Mouse (Mus musculus) limb, embryonic 11.5 days (tissue): Measurements from ENCODE around the gene Stat4. TPM values are rescaled to one million over a fixed set of nuclear protein-coding genes. Genes with fewer than 3 reads are reported as not detected.
A peak's percentile ranks its signal among the peaks of the same experiment; 100 is the strongest.
"Not testable (repeated sequence)": the region's sequence is repeated elsewhere in the genome, so short reads cannot be mapped to it uniquely, and the experiment has no call there.

Experiments
- ATAC-seq: fragments of 200-750 bp; cut with Nextera tagmentation; 2 replicates; pipeline ENCODE4 v1.8.0; 2017; ENCODE audit warnings: low read depth; ENCODE audit not compliant: insufficient number of reproducible peaks, low FRiP score, low TSS enrichment
- DNase-seq: peaks from one replicate; pipeline ENCODE4 v3.0.0-alpha.2; 2015; ENCODE audit warnings: low spot score
- H3K27ac ChIP-seq: fragments of 300-500 bp; sonication (generic); replicated peaks from 2 replicates; pipeline ENCODE4 v1.5.1; 2014; ENCODE audit warnings: low read depth, mild to moderate bottlenecking, low read length
- H3K27me3 ChIP-seq: fragments of 300-500 bp; sonication (generic); 2 replicates; pipeline ENCODE4 v1.6.1; 2014; ENCODE audit warnings: mild to moderate bottlenecking, low read length, mixed read lengths; ENCODE audit not compliant: control insufficient read depth, insufficient read depth
- H3K36me3 ChIP-seq: fragments of 300-500 bp; sonication (generic); 2 replicates; pipeline ENCODE4 v1.6.1; 2014; ENCODE audit warnings: mild to moderate bottlenecking, low read length, moderate library complexity, mixed read lengths; ENCODE audit not compliant: control insufficient read depth, insufficient read depth
- H3K4me1 ChIP-seq: fragments of 300-500 bp; sonication (generic); 2 replicates; pipeline ENCODE4 v1.6.1; 2014; ENCODE audit warnings: low read length, mixed read lengths; ENCODE audit not compliant: control insufficient read depth, insufficient read depth
- H3K4me2 ChIP-seq: fragments of 300-500 bp; sonication (generic); 2 replicates; pipeline ENCODE4 v1.6.1; 2014; ENCODE audit warnings: low read depth, mild to moderate bottlenecking, moderate library complexity; ENCODE audit not compliant: severe bottlenecking
- H3K4me3 ChIP-seq: fragments of 300-500 bp; sonication (generic); 2 replicates; pipeline ENCODE4 v1.5.1; 2014; ENCODE audit warnings: low read depth, low read length
- H3K9ac ChIP-seq: fragments of 300-500 bp; sonication (generic); 2 replicates; pipeline ENCODE4 v1.6.1; 2014; ENCODE audit warnings: mild to moderate bottlenecking, low read length
- H3K9me3 ChIP-seq: fragments of 300-500 bp; sonication (generic); 2 replicates; pipeline ENCODE4 v1.6.1; 2016; ENCODE audit warnings: low read length; ENCODE audit not compliant: control insufficient read depth
- WGBS: fragments of 180-500 bp; shearing (Covaris S2); extraction: QIAGEN DNeasy Blood & Tissue Kit; methylation state at CpG from one replicate; pipeline ENCODE4 v1.1.7; 2014; 5-methylcytosine and 5-hydroxymethylcytosine counted together
- polyA plus RNA-seq: library from polyadenylated mRNA; unstranded; fragments of >200 nt; fragmentation: Nextera tagmentation; extraction: Ambion mirVana; gene quantifications from 2 replicates; pipeline ENCODE4 v1.2.1, GENCODE M21; 2014

Gene Stat4
- polyA plus RNA-seq, 1 experiment from 2014 or later, result 2.7 TPM

- no peak for ATAC-seq
- DNase-seq, result no peak
- no peaks in the 10 kb centered on the region for H3K27me3 ChIP-seq
- H3K4me2 ChIP-seq, result no peak overlapping the region
- 78% methylated on average over 9 of the region's 9 CpGs for WGBS
- no peak overlapping the region for H3K9ac ChIP-seq
- H3K4me3 ChIP-seq, result no peak overlapping the region
- no peak overlapping the region for H3K27ac ChIP-seq
- H3K4me1 ChIP-seq, result peaks cover 2% of the 10 kb centered on the region; the same call in 1 of the 2 replicates
- no peaks in the 10 kb centered on the region for H3K9me3 ChIP-seq
- H3K36me3 ChIP-seq, result no peaks in the 10 kb centered on the region
Measured at GRCm38 (mm10) chr1:52039626-52040025, 52.7 kb downstream of the Stat4 start.

DNA sequence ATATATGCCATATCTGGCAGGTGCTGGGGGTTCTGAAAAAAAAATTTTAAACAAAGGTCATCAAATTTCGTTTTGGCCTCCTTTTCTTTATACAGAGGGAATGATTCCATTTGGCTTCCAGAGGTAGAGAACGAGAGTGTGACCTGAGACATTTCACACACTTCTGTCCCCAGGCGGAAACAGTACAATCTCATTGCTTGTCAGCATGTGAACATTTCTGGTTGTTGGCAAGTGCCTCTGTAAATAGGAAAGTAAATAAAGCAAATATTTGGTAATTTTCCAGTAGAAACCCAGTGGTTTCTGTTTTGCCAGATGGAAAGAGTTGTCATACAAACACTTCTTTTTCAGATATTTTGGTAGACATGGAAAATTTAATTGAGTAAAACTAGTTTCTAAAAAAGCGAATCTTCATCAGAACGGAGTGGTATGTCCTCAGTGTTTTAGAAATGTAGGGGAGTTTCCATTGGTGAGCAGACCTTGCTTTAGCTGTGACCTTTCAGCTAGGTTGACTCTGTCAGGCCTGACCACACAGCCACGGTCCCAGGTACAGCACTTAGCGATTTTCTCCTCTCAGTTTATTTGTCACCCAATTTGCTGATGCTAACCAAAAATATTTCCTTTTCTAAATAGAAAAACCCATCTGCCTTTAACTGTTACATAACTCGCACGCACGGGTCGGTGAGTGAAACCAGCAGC, 53.6 kb downstream of the Stat4 start:
- Histone ChIP-seq H3K27ac (no peak overlapping the region), H3K9ac (no peak overlapping the region), H3K9me3 (no peaks in the 10 kb centered on the region), H3K27me3 (no peaks in the 10 kb centered on the region), H3K4me1 (peaks cover 2% of the 10 kb centered on the region; the same call in 1 of the 2 replicates), H3K4me3 (no peak overlapping the region), H3K4me2 (no peak overlapping the region), H3K36me3 (no peaks in the 10 kb centered on the region)
- DNase-seq (no peak), ATAC-seq (no peak)
- 83% methylated on average over 11 of the region's 11 CpGs for WGBS

- H3K27me3 ChIP-seq, result no peaks in the 10 kb centered on the region
- H3K9ac ChIP-seq, result no peak overlapping the region
- no peaks in the 10 kb centered on the region for H3K9me3 ChIP-seq
- no peak for DNase-seq
- H3K27ac ChIP-seq, result no peak overlapping the region
- peaks cover 2% of the 10 kb centered on the region; the same call in 1 of the 2 replicates for H3K4me1 ChIP-seq
- H3K36me3 ChIP-seq, result no peaks in the 10 kb centered on the region
- no peak overlapping the region for H3K4me3 ChIP-seq
- no peak for ATAC-seq
- H3K4me2 ChIP-seq, result no peak overlapping the region
- WGBS, result 86% methylated on average over 4 of the region's 4 CpGs
Measured at GRCm38 (mm10) chr1:52043191-52043590, 56.2 kb downstream of the Stat4 start.

GRCm38 (mm10) chr1:52046891-52047290, 59.9 kb downstream of the Stat4 start:
- H3K27ac ChIP-seq, H3K4me1 ChIP-seq, H3K4me2 ChIP-seq, H3K9ac ChIP-seq, H3K36me3 ChIP-seq, H3K27me3 ChIP-seq, H3K4me3 ChIP-seq, ATAC-seq, DNase-seq, H3K9me3 ChIP-seq: not testable (repeated sequence)
- 96% methylated on average over 10 of the region's 10 CpGs for WGBS

DNA sequence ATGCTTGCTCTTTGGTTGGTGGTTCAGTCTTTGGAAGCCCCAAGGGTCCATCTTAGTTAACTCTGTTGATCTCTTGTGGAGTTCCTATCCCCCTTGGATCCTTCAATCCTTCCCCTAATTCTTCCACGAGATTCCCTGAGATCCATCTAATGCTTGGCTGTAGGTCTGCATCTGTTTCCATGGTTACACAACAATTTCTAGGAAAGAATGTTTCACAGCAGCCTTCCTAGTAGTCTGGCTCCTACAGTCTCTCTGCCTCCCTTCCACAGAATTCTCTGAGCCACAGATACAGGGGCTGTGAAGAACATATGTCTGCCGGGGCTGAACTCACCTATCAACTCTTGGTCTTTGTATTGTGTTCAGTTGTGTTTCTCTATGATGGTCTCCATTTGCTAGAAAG, 61.8 kb downstream of the Stat4 start:
- Histone ChIP-seq H3K36me3 (no peaks in the 10 kb centered on the region), H3K27me3 (no peaks in the 10 kb centered on the region), H3K9me3 (no peaks in the 10 kb centered on the region), H3K4me1 (no peaks in the 10 kb centered on the region), H3K4me2 (no peak overlapping the region), H3K4me3 (no peak overlapping the region), H3K9ac (no peak overlapping the region), H3K27ac (no peak overlapping the region)
- ATAC-seq, result no peak
- DNase-seq, result peak; percentile 4
- WGBS, result 82% methylated on average over 2 of the region's 2 CpGs

DNA sequence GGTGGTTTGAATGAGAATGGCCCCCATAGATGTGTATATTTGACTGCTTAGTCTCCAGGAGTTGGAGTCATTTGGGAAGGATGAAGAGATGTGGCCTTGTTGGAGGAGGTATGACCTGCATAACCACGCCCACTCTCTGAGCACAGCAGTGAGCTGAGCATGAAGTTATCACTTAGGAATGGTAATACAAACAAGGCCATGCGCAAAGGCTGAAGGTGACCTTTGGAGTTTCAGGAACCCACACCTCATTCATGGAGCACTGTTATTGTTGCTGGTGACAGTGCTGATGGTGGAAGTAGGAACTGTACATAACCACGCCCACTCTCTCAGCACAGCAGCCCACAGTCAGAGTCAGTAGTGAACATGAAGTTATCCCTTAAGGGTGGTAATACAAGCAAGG, 62.9 kb downstream of the Stat4 start:
- DNase-seq (no peak), ATAC-seq (no peak)
- H3K9ac ChIP-seq, result no peak overlapping the region
- no peaks in the 10 kb centered on the region for H3K9me3 ChIP-seq
- H3K36me3 ChIP-seq, result no peaks in the 10 kb centered on the region
- no peaks in the 10 kb centered on the region for H3K27me3 ChIP-seq
- H3K27ac ChIP-seq, result no peak overlapping the region
- no peak overlapping the region for H3K4me3 ChIP-seq
- 91% methylated on average over 3 of the region's 3 CpGs for WGBS
- H3K4me2 ChIP-seq, result no peak overlapping the region
- H3K4me1 ChIP-seq, result no peaks in the 10 kb centered on the region

DNA sequence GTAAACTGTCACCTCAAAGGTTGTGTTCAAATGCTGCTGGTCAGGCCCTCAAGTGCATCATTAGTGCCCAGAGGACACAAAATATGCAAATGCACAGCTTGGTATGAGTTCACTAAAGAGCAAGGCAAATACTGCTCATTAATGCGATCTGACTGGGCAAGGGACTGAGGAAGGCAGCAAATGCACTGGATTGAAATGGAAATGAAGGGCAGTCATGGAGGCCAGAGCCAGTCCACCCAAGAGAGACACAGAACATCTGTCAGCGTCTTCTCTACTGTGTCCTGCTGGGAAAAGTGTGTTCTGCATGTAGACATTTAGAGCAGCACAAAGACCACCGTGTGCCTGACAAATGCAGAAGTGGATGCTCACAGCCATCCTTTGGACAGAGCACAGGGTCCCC, 64.6 kb downstream of the Stat4 start:
- Histone ChIP-seq H3K27ac (no peak overlapping the region), H3K4me3 (no peak overlapping the region), H3K9ac (no peak overlapping the region), H3K27me3 (no peaks in the 10 kb centered on the region), H3K4me1 (no peaks in the 10 kb centered on the region), H3K4me2 (no peak overlapping the region), H3K36me3 (no peaks in the 10 kb centered on the region), H3K9me3 (no peaks in the 10 kb centered on the region)
- 73% methylated on average over 3 of the region's 3 CpGs for WGBS
- ATAC-seq (no peak), DNase-seq (no peak)

GRCm38 (mm10) chr1:52052910-52053309, 66.0 kb downstream of the Stat4 start:
- Histone ChIP-seq H3K9me3 (no peaks in the 10 kb centered on the region), H3K27me3 (no peaks in the 10 kb centered on the region), H3K36me3 (no peaks in the 10 kb centered on the region), H3K27ac (no peak overlapping the region), H3K4me3 (no peak overlapping the region), H3K4me2 (no peak overlapping the region), H3K9ac (no peak overlapping the region), H3K4me1 (no peaks in the 10 kb centered on the region)
- DNase-seq (no peak), ATAC-seq (no peak)
- 93% methylated on average over 9 of the region's 9 CpGs for WGBS

DNA sequence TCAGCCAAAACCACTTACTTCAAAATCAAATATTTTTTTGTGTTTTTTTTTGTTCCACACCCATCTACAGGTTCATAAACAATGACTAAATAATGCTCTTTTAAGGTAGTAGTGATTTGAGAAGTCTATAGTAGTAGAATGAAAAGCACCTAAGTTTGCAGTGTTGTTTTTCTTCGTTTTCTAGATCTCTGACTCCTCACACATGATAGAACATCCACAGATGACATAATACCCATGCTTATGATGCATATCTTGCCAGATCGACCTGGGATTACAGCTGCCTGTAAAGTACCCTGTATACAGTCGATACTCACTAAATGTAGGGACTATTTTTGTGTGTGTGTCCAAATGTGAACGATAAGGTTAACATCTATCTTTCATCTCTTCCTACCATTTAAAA, 69.0 kb downstream of the Stat4 start:
- H3K36me3 ChIP-seq, result no peaks in the 10 kb centered on the region
- H3K4me3 ChIP-seq, result no peak overlapping the region
- ATAC-seq, result no peak
- no peak overlapping the region for H3K4me2 ChIP-seq
- WGBS, result 85% methylated on average over 4 of the region's 4 CpGs
- no peaks in the 10 kb centered on the region for H3K4me1 ChIP-seq
- H3K27me3 ChIP-seq, result no peaks in the 10 kb centered on the region
- no peak overlapping the region for H3K9ac ChIP-seq
- no peak for DNase-seq
- H3K27ac ChIP-seq, result no peak overlapping the region
- no peaks in the 10 kb centered on the region for H3K9me3 ChIP-seq
